Mouse (Mus musculus): ENCODE data around the gene Rac2. TPM values are rescaled to one million over a fixed set of nuclear protein-coding genes. Genes with fewer than 3 reads are reported as not detected.

The Rac2 gene
- polyA plus RNA-seq, 1 experiment from 2014 or later: 23.4 TPM

- Histone ChIP-seq H3K27me3 (ENCODE audit: control insufficient read depth, insufficient read depth, low read depth, low read length) (no peaks in the 10 kb centered on the region), H3K9ac (ENCODE audit: low read length) (no peak overlapping the region), H3K4me3 (ENCODE audit: low read length) (no peak overlapping the region), H3K36me3 (ENCODE audit: control insufficient read depth, insufficient read depth, low read length) (no peaks in the 10 kb centered on the region), H3K27ac (ENCODE audit: low read length) (no peak overlapping the region), H3K4me1 (replicated peaks; ENCODE audit: control insufficient read depth, insufficient read depth, low read length) (no peaks in the 10 kb centered on the region), H3K4me2 (ENCODE audit: low read depth, low read length) (no peak overlapping the region), H3K9me3 (ENCODE audit: control insufficient read depth, low read length) (no peaks in the 10 kb centered on the region)
- WGBS: 73% methylated on average over 13 of the region's 13 CpGs
- ATAC-seq (ENCODE audit: low read depth): no peak
Measured at GRCm38 (mm10) chr15:78599529-78600193, 27.1 kb upstream of the Rac2 start.

- no peaks in the 10 kb centered on the region for H3K9me3 ChIP-seq (ENCODE audit: control insufficient read depth, low read length)
- no peaks in the 10 kb centered on the region for H3K4me1 ChIP-seq (replicated peaks; ENCODE audit: control insufficient read depth, insufficient read depth, low read length)
- no peak overlapping the region for H3K4me2 ChIP-seq (ENCODE audit: low read depth, low read length)
- no peaks in the 10 kb centered on the region for H3K27me3 ChIP-seq (ENCODE audit: control insufficient read depth, insufficient read depth, low read depth, low read length)
- H3K9ac ChIP-seq (ENCODE audit: low read length): no peak overlapping the region
- no peak overlapping the region for H3K4me3 ChIP-seq (ENCODE audit: low read length)
- H3K27ac ChIP-seq (ENCODE audit: low read length): no peak overlapping the region
- H3K36me3 ChIP-seq (ENCODE audit: control insufficient read depth, insufficient read depth, low read length): no peaks in the 10 kb centered on the region
- 85% methylated on average over 6 of the region's 6 CpGs for WGBS
- ATAC-seq (ENCODE audit: low read depth): no peak
Measured at GRCm38 (mm10) chr15:78599124-78599523, 26.5 kb upstream of the Rac2 start.

- ATAC-seq (ENCODE audit: low read depth): peak; percentile 52; the same call in 1 of the 2 replicates
- Histone ChIP-seq H3K27ac (ENCODE audit: low read length) (no peak overlapping the region), H3K4me2 (ENCODE audit: low read depth, low read length) (no peak overlapping the region), H3K4me3 (ENCODE audit: low read length) (no peak overlapping the region), H3K27me3 (ENCODE audit: control insufficient read depth, insufficient read depth, low read depth, low read length) (no peaks in the 10 kb centered on the region), H3K9ac (ENCODE audit: low read length) (no peak overlapping the region), H3K9me3 (ENCODE audit: control insufficient read depth, low read length) (no peaks in the 10 kb centered on the region), H3K4me1 (replicated peaks; ENCODE audit: control insufficient read depth, insufficient read depth, low read length) (no peaks in the 10 kb centered on the region), H3K36me3 (ENCODE audit: control insufficient read depth, insufficient read depth, low read length) (no peaks in the 10 kb centered on the region)
- WGBS: 52% methylated on average over 4 of the region's 4 CpGs
Measured at GRCm38 (mm10) chr15:78597729-78598128, 25.1 kb upstream of the Rac2 start.

GRCm38 (mm10) chr15:78596914-78597313 lies 24.3 kb upstream of the Rac2 start, which contains the start of gene Cyth4:
Gene Cyth4, plus strand, starts transcription at chr15:78597047.
- Histone ChIP-seq H3K4me2 (ENCODE audit: low read depth, low read length) (no peak within 1 kb of the TSS), H3K9ac (ENCODE audit: low read length) (no peak within 1 kb of the TSS), H3K27me3 (ENCODE audit: control insufficient read depth, insufficient read depth, low read depth, low read length) (no peaks in the 10 kb centered on the region), H3K4me1 (replicated peaks; ENCODE audit: control insufficient read depth, insufficient read depth, low read length) (no peaks in the 10 kb centered on the region), H3K36me3 (ENCODE audit: control insufficient read depth, insufficient read depth, low read length) (no peaks in the 10 kb centered on the region), H3K27ac (ENCODE audit: low read length) (no peak within 1 kb of the TSS), H3K9me3 (ENCODE audit: control insufficient read depth, low read length) (no peaks in the 10 kb centered on the region), H3K4me3 (ENCODE audit: low read length) (peak within 1 kb of the TSS; percentile 1; the same call in 1 of the 2 replicates)
- WGBS: 81% methylated on average over 7 of the region's 7 CpGs
- peak; percentile 70; the same call in 1 of the 2 replicates for ATAC-seq (ENCODE audit: low read depth)

GRCm38 (mm10) chr15:78596504-78596903 lies 23.9 kb upstream of the Rac2 start:
- H3K9me3 ChIP-seq (ENCODE audit: control insufficient read depth, low read length): no peaks in the 10 kb centered on the region
- no peaks in the 10 kb centered on the region for H3K4me1 ChIP-seq (replicated peaks; ENCODE audit: control insufficient read depth, insufficient read depth, low read length)
- WGBS: 94% methylated on average over 5 of the region's 6 CpGs
- no peaks in the 10 kb centered on the region for H3K27me3 ChIP-seq (ENCODE audit: control insufficient read depth, insufficient read depth, low read depth, low read length)
- no peaks in the 10 kb centered on the region for H3K36me3 ChIP-seq (ENCODE audit: control insufficient read depth, insufficient read depth, low read length)
- no peak for ATAC-seq (ENCODE audit: low read depth)
- no peak overlapping the region for H3K27ac ChIP-seq (ENCODE audit: low read length)
- no peak overlapping the region for H3K4me3 ChIP-seq (ENCODE audit: low read length)
- H3K9ac ChIP-seq (ENCODE audit: low read length): no peak overlapping the region
- H3K4me2 ChIP-seq (ENCODE audit: low read depth, low read length): no peak overlapping the region

GRCm38 (mm10) chr15:78595468-78595867 lies 22.9 kb upstream of the Rac2 start:
- no peak overlapping the region for H3K9ac ChIP-seq (ENCODE audit: low read length)
- no peak for ATAC-seq (ENCODE audit: low read depth)
- no peak overlapping the region for H3K27ac ChIP-seq (ENCODE audit: low read length)
- H3K4me3 ChIP-seq (ENCODE audit: low read length): no peak overlapping the region
- no peaks in the 10 kb centered on the region for H3K36me3 ChIP-seq (ENCODE audit: control insufficient read depth, insufficient read depth, low read length)
- H3K27me3 ChIP-seq (ENCODE audit: control insufficient read depth, insufficient read depth, low read depth, low read length): no peaks in the 10 kb centered on the region
- WGBS: 69% methylated on average over 5 of the region's 5 CpGs
- H3K4me2 ChIP-seq (ENCODE audit: low read depth, low read length): no peak overlapping the region
- H3K9me3 ChIP-seq (ENCODE audit: control insufficient read depth, low read length): no peaks in the 10 kb centered on the region
- H3K4me1 ChIP-seq (replicated peaks; ENCODE audit: control insufficient read depth, insufficient read depth, low read length): no peaks in the 10 kb centered on the region

GRCm38 (mm10) chr15:78594831-78595230 lies 22.2 kb upstream of the Rac2 start:
- ATAC-seq (ENCODE audit: low read depth): no peak
- no peak overlapping the region for H3K27ac ChIP-seq (ENCODE audit: low read length)
- no peak overlapping the region for H3K4me3 ChIP-seq (ENCODE audit: low read length)
- WGBS: 79% methylated on average over 2 of the region's 2 CpGs
- no peaks in the 10 kb centered on the region for H3K36me3 ChIP-seq (ENCODE audit: control insufficient read depth, insufficient read depth, low read length)
- no peaks in the 10 kb centered on the region for H3K27me3 ChIP-seq (ENCODE audit: control insufficient read depth, insufficient read depth, low read depth, low read length)
- H3K4me2 ChIP-seq (ENCODE audit: low read depth, low read length): no peak overlapping the region
- no peaks in the 10 kb centered on the region for H3K9me3 ChIP-seq (ENCODE audit: control insufficient read depth, low read length)
- H3K9ac ChIP-seq (ENCODE audit: low read length): no peak overlapping the region
- H3K4me1 ChIP-seq (replicated peaks; ENCODE audit: control insufficient read depth, insufficient read depth, low read length): no peaks in the 10 kb centered on the region

GRCm38 (mm10) chr15:78593896-78594425 lies 21.4 kb upstream of the Rac2 start:
- 82% methylated on average over 7 of the region's 7 CpGs for WGBS
- no peaks in the 10 kb centered on the region for H3K9me3 ChIP-seq (ENCODE audit: control insufficient read depth, low read length)

GRCm38 (mm10) chr15:78592452-78592968 lies 19.9 kb upstream of the Rac2 start:
- Histone ChIP-seq H3K4me2 (ENCODE audit: low read depth, low read length) (no peak overlapping the region), H3K27me3 (ENCODE audit: control insufficient read depth, insufficient read depth, low read depth, low read length) (no peaks in the 10 kb centered on the region), H3K9me3 (ENCODE audit: control insufficient read depth, low read length) (no peaks in the 10 kb centered on the region), H3K4me3 (ENCODE audit: low read length) (no peak overlapping the region), H3K4me1 (replicated peaks; ENCODE audit: control insufficient read depth, insufficient read depth, low read length) (no peaks in the 10 kb centered on the region), H3K27ac (ENCODE audit: low read length) (no peak overlapping the region), H3K9ac (ENCODE audit: low read length) (no peak overlapping the region), H3K36me3 (ENCODE audit: control insufficient read depth, insufficient read depth, low read length) (no peaks in the 10 kb centered on the region)
- WGBS: 67% methylated on average over 14 of the region's 14 CpGs
- no peak for ATAC-seq (ENCODE audit: low read depth)

More at GRCm38 (mm10) chr15:78593896-78594425, 21.4 kb upstream of the Rac2 start:
- Histone ChIP-seq H3K4me1 (replicated peaks; ENCODE audit: control insufficient read depth, insufficient read depth, low read length) (no peaks in the 10 kb centered on the region), H3K27ac (ENCODE audit: low read length) (no peak overlapping the region), H3K4me3 (ENCODE audit: low read length) (no peak overlapping the region), H3K9ac (ENCODE audit: low read length) (no peak overlapping the region), H3K4me2 (ENCODE audit: low read depth, low read length) (no peak overlapping the region), H3K27me3 (ENCODE audit: control insufficient read depth, insufficient read depth, low read depth, low read length) (no peaks in the 10 kb centered on the region), H3K36me3 (ENCODE audit: control insufficient read depth, insufficient read depth, low read length) (no peaks in the 10 kb centered on the region)
- no peak for ATAC-seq (ENCODE audit: low read depth)
